Mouse (Mus musculus) hindbrain, postnatal 0 days (tissue): Measurements from ENCODE around the gene Dyrk2. TPM values are rescaled to one million over a fixed set of nuclear protein-coding genes. Genes with fewer than 3 reads are reported as not detected.

Experiments used
- ATAC-seq: fragments of 200-750 bp; cut with Nextera tagmentation; 2 replicates; pipeline ENCODE4 v1.8.0; 2017; ENCODE audit warnings: mild to moderate bottlenecking, moderate TSS enrichment, moderate library complexity
- DNase-seq: peaks from one replicate; pipeline ENCODE4 v3.0.0-alpha.2; 2015; ENCODE audit warnings: low spot score
- H3K27ac ChIP-seq: fragments of 300-500 bp; sonication (generic); 2 replicates; pipeline ENCODE4 v1.5.1; 2014; ENCODE audit warnings: mild to moderate bottlenecking
- H3K27me3 ChIP-seq: fragments of 300-500 bp; sonication (generic); 2 replicates; pipeline ENCODE4 v1.6.1; 2014; ENCODE audit warnings: low read length, mixed read lengths; ENCODE audit not compliant: insufficient read depth
- H3K36me3 ChIP-seq: fragments of 300-500 bp; sonication (generic); 2 replicates; pipeline ENCODE4 v1.6.1; 2014; ENCODE audit warnings: low read length, mixed read lengths; ENCODE audit not compliant: insufficient read depth
- H3K4me1 ChIP-seq: fragments of 300-500 bp; sonication (generic); 2 replicates; pipeline ENCODE4 v1.6.1; 2014; ENCODE audit warnings: antibody characterized with exemption, low read length, mixed read lengths; ENCODE audit not compliant: insufficient read depth
- H3K4me2 ChIP-seq: fragments of 300-500 bp; sonication (generic); 2 replicates; pipeline ENCODE4 v1.6.1; 2014; ENCODE audit warnings: low read depth, mild to moderate bottlenecking, low read length, moderate library complexity, mixed read lengths
- H3K4me3 ChIP-seq: fragments of 300-500 bp; sonication (generic); 2 replicates; pipeline ENCODE4 v1.5.1; 2014; ENCODE audit warnings: low read length
- H3K9ac ChIP-seq: fragments of 300-500 bp; sonication (generic); replicated peaks from 2 replicates; pipeline ENCODE4 v1.6.1; 2014; ENCODE audit warnings: mild to moderate bottlenecking, low read length, moderate library complexity, mixed read lengths
- H3K9me3 ChIP-seq: fragments of 300-500 bp; sonication (generic); 2 replicates; pipeline ENCODE4 v1.6.1; 2016; ENCODE audit warnings: low read length, mixed read lengths
- CTCF ChIP-seq: IDR thresholded peaks from 2 replicates; pipeline ENCODE4 v1.5.1; 2016; ENCODE audit warnings: antibody characterized with exemption, control low read depth, low read depth
- WGBS: fragments of 180-500 bp; shearing (Covaris S2); extraction: QIAGEN DNeasy Blood & Tissue Kit; methylation state at CpG from one replicate; pipeline ENCODE4 v1.1.7; 2014; 5-methylcytosine and 5-hydroxymethylcytosine counted together
- polyA plus RNA-seq: library from polyadenylated mRNA; unstranded; fragments of >200 nt; fragmentation: Nextera tagmentation; extraction: Ambion mirVana; gene quantifications from 2 replicates; pipeline ENCODE4 v1.2.1, GENCODE M21; 2015
- total RNA-seq: library from RNA; depleted of rRNA; stranded (reverse); fragments of >200 nt; gene quantifications from 2 replicates; pipeline ENCODE4 v1.2.3, GENCODE M21; 2014

The Dyrk2 gene
- total and polyA plus RNA-seq, 2 experiments from 2014 or later = 7.7 to 30.8 TPM

GRCm38 (mm10) chr10:118846991-118847545 is 22.9 kb downstream of the Dyrk2 start:
- no peak for DNase-seq
- no peaks in the 10 kb centered on the region for H3K36me3 ChIP-seq
- H3K4me2 ChIP-seq = no peak overlapping the region
- H3K9me3 ChIP-seq = no peaks in the 10 kb centered on the region
- H3K4me3 ChIP-seq = no peak overlapping the region
- WGBS = 47% methylated on average over 10 of the region's 10 CpGs
- H3K4me1 ChIP-seq = no peaks in the 10 kb centered on the region
- no peak overlapping the region for H3K27ac ChIP-seq
- H3K27me3 ChIP-seq = no peaks in the 10 kb centered on the region
- no peak for ATAC-seq
- H3K9ac ChIP-seq = no peak overlapping the region
- TF ChIP-seq CTCF = no peak

GRCm38 (mm10) chr10:118840598-118840997 is 29.4 kb downstream of the Dyrk2 start:
- no peak for ATAC-seq

GRCm38 (mm10) chr10:118839343-118840141 is 30.5 kb downstream of the Dyrk2 start:
- ATAC-seq = no peak
- no peak overlapping the region for H3K9ac ChIP-seq
- H3K27me3 ChIP-seq = no peaks in the 10 kb centered on the region
- no peak overlapping the region for H3K4me3 ChIP-seq
- 94% methylated on average over 19 of the region's 19 CpGs for WGBS
- H3K27ac ChIP-seq = no peak overlapping the region
- H3K4me2 ChIP-seq = no peak overlapping the region
- no peaks in the 10 kb centered on the region for H3K4me1 ChIP-seq
- no peaks in the 10 kb centered on the region for H3K36me3 ChIP-seq
- no peak for DNase-seq
- H3K9me3 ChIP-seq = no peaks in the 10 kb centered on the region
- no peak for TF ChIP-seq CTCF

More at GRCm38 (mm10) chr10:118840598-118840997, 29.4 kb downstream of the Dyrk2 start:
- no peaks in the 10 kb centered on the region for H3K36me3 ChIP-seq
- no peak overlapping the region for H3K9ac ChIP-seq
- no peak overlapping the region for H3K4me2 ChIP-seq
- no peaks in the 10 kb centered on the region for H3K4me1 ChIP-seq
- WGBS = 90% methylated on average over 9 of the region's 9 CpGs
- TF ChIP-seq CTCF = no peak
- H3K4me3 ChIP-seq = no peak overlapping the region
- H3K27me3 ChIP-seq = no peaks in the 10 kb centered on the region
- H3K27ac ChIP-seq = no peak overlapping the region
- no peak for DNase-seq
- H3K9me3 ChIP-seq = no peaks in the 10 kb centered on the region

- DNase-seq (no peak), ATAC-seq (no peak)
- Histone ChIP-seq H3K9ac (no peak overlapping the region), H3K27ac (no peak overlapping the region), H3K4me2 (no peak overlapping the region), H3K9me3 (no peaks in the 10 kb centered on the region), H3K36me3 (no peaks in the 10 kb centered on the region), H3K4me3 (no peak overlapping the region), H3K4me1 (no peaks in the 10 kb centered on the region), H3K27me3 (no peaks in the 10 kb centered on the region)
- 61% methylated on average over 8 of the region's 8 CpGs for WGBS
- TF ChIP-seq CTCF = no peak
Observed at GRCm38 (mm10) chr10:118837636-118838035, 32.4 kb downstream of the Dyrk2 start.

GRCm38 (mm10) chr10:118831190-118831589 is 38.8 kb downstream of the Dyrk2 start:
- TF ChIP-seq CTCF = no peak
- H3K36me3 ChIP-seq = no peaks in the 10 kb centered on the region
- H3K4me2 ChIP-seq = no peak overlapping the region
- H3K27me3 ChIP-seq = no peaks in the 10 kb centered on the region
- DNase-seq (no peak), ATAC-seq (no peak)
- WGBS = 81% methylated on average over 8 of the region's 8 CpGs
- no peaks in the 10 kb centered on the region for H3K4me1 ChIP-seq
- H3K9ac ChIP-seq = no peak overlapping the region
- no peak overlapping the region for H3K4me3 ChIP-seq
- H3K9me3 ChIP-seq = no peaks in the 10 kb centered on the region
- no peak overlapping the region for H3K27ac ChIP-seq

GRCm38 (mm10) chr10:118829641-118830040 is 40.4 kb downstream of the Dyrk2 start:
- Histone ChIP-seq H3K27me3 (no peaks in the 10 kb centered on the region), H3K4me3 (no peak overlapping the region), H3K4me2 (no peak overlapping the region), H3K9ac (no peak overlapping the region), H3K27ac (no peak overlapping the region), H3K36me3 (no peaks in the 10 kb centered on the region), H3K4me1 (no peaks in the 10 kb centered on the region), H3K9me3 (no peaks in the 10 kb centered on the region)
- DNase-seq (no peak), ATAC-seq (no peak)
- TF ChIP-seq CTCF = no peak
- 93% methylated on average over 2 of the region's 2 CpGs for WGBS

- H3K36me3 ChIP-seq = no peaks in the 10 kb centered on the region
- no peaks in the 10 kb centered on the region for H3K27me3 ChIP-seq
- WGBS = 94% methylated on average over 7 of the region's 7 CpGs
- no peaks in the 10 kb centered on the region for H3K4me1 ChIP-seq
- DNase-seq = no peak
- no peak overlapping the region for H3K27ac ChIP-seq
- H3K4me2 ChIP-seq = no peak overlapping the region
- H3K9me3 ChIP-seq = no peaks in the 10 kb centered on the region
- no peak for TF ChIP-seq CTCF
- H3K4me3 ChIP-seq = no peak overlapping the region
- no peak overlapping the region for H3K9ac ChIP-seq
- no peak for ATAC-seq
Observed at GRCm38 (mm10) chr10:118827116-118827515, 42.9 kb downstream of the Dyrk2 start.
